Mouse (Mus musculus) cerebellum, postnatal 25 days (tissue): ENCODE data around the gene Tbck.
A peak's percentile ranks its signal among the peaks of the same experiment; 100 is the strongest.

ENCODE experiments used
- DNase-seq, 2 experiments: peaks; one replicate each; pipeline ENCODE4 v3.0.0; 2021; ENCODE audit warnings: mixed read lengths in 2 of 2

The Tbck gene

DNA sequence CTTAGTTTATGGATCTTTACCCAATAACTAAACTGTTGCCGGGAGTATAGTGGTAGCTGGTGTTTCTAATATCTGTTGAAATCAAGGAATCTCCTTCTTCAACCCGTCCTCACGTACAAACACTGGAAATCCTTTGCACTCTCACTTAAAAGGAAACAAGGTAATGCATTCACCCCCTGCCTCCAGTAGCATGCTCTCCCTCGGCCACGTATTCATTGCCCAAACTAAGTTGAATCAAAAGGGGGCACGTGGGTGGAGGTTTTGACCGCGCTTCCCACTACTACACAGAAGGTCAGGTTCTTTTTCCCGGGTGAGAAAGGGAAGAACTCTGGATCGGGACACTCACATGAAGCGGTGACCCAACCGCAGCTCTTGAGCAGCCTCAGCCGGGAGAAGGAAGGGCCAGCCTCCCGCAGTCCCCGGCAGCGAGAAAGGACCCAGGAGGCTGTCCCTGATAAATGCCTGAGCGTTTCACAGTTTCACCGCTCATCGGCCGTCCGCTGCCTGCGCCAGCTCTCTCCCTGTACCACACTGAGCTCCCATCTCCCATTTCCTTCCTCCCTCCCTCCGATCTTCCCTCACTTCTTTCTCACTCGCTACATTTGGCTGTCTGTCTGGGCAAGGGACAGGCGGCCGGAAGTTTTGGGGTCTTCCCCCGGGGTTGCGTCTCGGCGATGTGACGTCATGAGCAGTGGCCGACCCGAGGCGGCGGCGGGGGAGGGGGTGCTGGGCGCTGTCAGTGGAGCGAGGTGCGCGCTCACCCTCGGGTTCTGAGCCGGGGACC, at the start of gene Tbck:
Gene Tbck (plus strand): TSS at position 698 of the 784 bp plus-strand sequence.
- peak; percentile 96 to 98 for DNase-seq

DNA sequence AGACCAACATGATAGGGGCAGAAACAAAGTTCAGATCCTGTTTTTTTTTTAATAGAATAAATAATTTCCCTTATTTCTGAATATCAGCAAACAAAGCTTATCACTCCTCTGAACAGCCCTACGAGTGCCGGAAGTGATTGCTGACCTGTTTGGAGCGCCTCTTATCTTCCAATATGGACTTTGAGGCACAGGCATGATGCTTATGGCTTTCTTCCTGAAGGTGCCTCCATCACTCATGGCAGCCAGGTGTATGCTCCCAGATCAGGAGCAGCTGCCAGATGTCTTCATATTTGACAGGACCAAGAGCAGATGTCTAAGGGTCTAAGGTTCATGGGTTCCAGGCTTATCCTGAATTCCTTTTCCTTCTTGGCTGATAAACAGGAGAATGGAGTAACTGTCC, 46.9 kb upstream of the Tbck start:
- DNase-seq, result no peak

DNA sequence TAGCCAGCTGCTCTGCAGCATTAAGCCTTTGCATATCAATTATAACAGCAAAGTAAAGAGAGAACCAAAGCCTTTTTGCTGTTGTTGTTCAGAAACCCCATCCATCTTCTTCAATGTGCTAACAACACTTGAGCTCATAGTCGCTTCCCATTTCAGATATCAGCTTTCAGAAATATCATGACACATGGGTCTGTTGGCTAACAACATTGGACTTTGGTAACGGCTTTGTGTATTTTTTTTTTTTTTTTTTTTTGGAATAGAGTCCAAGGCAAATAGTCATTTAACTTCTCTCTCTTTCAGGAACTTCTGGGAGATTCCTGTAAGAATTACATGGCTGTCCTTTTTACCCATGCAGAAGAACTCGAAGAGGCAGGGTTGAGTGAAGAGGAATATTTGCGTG, 39.9 kb upstream of the Tbck start:
- no peak for DNase-seq

DNA sequence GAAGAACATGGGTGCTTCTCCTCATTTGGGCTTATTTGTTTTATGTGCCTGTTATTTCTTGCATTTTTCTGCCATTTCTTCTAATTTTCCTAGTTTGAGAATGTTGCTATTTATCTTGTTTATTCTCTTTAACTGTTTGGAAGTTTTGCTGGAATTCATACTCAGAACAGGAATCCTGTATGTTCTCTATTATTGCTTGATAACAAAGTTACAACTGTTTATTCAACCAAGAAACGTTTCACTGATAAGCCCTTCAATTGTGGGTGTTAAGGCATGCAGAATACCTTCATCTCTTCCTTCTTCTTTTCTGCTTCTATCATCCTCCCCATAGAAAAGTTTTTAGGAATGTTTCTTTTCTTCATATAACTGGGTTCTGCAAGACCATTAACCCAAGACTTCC, 37.1 kb upstream of the Tbck start:
- DNase-seq, result no peak

DNA sequence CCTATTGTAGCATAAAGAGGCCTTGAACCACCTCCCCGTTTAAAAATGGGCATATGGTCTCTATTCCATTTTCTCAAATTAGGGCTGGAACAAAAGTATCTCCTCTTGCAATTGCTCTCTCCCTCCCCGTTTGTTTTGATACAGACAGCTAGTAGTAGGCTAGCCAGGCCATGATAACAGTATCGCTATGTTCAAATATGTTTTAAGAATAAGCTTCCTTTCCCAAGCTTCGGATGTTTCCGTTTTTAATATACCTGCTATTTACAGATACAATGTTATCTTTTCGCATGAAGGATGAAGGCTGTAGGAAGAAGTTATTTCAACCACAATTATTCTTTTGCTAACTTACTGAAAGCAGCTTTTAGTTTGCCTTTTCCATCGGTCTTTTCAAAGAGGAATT, 34.6 kb upstream of the Tbck start:
- DNase-seq, result no peak

DNA sequence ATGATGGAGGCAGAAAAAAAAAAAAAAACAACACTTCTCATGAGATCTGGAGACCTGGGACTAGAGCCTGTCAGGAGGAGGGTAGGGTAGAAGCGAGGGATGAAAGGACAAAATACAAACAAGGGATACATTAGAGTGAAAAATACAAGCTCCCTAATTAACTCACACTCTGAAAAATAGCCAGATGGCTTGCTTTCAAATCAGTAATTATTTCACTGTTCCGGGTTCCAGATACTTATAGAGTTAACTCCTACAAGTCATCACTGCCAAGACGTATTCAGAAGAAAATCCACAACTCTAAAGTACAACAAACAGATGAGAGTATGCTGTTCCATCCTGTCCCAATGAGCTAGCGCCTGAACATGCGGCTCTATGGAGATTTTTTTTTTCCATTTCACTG, 33.8 kb upstream of the Tbck start:
- no peak for DNase-seq

DNA sequence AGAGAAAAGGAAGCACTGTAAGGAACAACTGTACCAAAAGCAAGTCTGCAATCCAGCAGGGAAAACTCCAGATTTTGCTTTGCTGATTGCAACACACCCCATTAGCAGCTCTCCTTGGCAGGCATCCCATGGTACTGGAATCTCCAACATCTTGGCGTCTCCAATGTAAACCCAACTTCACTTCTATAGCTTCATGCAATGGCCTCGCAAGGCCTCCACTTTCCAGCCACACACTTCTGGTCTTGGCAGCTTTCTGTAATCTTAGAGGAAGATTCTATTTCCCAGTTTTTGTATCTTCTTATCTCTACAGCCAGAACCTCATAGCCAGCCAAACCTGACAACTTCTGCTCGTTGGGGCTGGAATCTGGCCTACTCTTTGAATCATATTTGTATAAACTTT, 32.2 kb upstream of the Tbck start:
- DNase-seq, result no peak

DNA sequence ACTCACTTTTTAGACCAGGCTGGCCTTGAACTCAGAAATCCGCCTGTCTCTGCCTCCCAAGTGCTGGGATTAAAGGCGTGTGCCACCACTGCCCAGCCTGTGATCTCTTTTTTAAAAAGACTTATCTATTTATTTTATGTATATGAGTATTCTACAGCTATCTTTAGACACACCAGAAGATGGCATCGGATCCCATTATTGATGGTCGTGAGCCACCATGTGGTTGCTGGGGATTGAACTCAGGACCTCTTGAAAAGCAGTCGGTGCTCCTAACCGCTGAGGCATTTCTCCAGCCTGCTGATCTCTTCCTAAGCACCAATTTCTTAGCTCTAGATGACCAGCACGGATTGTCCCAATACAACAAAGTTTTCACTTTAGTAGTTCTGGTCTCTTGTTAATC, 30.0 kb upstream of the Tbck start:
- no peak for DNase-seq

DNA sequence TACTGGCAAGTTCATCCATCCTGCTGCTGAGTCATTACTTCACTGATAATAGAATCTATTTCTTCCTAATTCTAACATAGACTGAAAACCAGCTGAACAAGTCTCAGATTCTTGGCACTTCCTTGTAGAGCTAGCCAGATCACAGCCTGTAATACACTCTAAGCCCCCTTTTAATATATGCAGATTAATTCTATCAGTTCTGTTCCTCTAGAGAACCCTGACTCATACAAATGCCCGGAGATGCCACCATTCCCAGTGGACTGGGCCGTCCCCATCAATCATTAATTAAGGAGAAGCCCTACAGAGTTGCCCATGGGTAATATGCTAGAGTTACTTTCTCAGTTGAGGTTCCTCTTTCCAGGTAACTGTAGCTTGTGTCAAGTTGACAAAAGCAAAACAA, 28.0 kb upstream of the Tbck start:
- DNase-seq, result no peak

DNA sequence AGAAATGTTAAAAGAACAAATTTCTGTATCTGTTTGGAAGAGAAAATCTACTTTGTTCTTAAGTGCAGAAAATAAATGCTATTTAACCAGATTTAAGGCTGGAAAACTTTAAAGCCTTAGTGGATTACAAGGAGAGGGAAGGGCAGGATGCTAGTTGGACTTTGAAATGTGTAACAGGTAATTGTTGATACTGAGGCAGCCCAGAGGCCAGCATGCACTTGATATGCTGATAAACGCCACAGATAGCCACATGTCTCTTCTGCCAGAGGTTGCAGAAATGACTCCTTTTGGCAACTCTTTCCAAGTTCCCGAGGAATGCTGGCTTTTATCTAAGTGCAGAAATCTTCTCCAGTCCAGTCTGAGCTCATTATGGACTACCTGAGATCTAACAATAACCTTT, 6.5 kb upstream of the Tbck start:
- no peak for DNase-seq

DNA sequence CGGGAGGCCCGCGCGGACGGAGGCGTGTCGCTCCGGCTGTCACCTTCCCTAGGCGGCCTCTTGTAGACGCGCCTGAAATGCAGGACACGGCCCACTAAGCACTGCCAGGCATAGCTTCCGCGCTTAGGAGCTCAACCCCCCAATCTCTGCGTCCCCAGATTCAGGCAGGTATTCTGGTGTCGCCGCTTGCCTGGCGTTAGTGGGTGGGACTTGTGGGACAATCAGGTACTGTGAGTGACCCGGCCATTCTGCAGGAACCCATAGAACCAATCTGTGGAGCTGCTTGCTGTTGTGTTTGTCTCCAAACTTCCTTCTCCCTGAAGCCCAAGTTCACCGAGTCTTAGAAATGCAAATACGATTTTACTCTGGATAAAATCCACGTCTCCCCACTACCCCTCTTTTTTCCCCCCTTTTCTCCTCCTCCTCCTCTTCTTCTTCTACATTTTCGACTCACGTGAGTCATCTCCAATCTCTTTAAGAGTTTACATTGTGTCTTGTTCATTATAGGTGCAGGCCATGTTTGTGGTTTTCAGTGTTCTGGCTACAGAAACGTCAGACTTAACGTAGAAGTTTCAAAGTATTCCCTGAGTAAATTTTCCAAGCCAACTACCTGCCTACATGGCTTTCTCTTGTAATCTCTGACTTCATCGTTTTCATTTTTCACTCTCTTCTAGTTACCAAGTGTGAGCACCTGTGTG, 436 bp downstream of the Tbck start, which contains the start of gene Aimp1:
Gene Aimp1 (minus strand): TSS at position 140 of the 698 bp plus-strand sequence.
- DNase-seq, result no peak

DNA sequence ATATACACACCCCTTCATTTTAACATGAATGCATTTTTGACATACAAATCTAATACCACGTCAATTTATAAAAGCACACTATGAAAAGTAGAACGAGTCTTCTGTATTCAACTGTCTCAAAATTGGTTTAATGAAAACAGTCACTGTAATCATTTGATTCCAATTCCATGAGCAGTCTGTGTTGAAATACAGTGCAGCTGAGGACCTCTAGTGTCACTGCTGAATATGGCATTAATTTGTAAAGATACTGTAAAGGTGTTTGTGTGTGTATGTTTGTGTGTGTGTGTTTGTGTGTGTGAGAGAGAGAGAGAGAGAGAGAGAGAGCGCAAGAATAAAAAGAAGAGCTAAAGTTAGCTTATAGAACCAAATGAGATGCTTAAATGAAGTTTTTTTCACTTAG, 17.4 kb downstream of the Tbck start:
- DNase-seq, result peak in 1 of 2 experiments; percentile 10

DNA sequence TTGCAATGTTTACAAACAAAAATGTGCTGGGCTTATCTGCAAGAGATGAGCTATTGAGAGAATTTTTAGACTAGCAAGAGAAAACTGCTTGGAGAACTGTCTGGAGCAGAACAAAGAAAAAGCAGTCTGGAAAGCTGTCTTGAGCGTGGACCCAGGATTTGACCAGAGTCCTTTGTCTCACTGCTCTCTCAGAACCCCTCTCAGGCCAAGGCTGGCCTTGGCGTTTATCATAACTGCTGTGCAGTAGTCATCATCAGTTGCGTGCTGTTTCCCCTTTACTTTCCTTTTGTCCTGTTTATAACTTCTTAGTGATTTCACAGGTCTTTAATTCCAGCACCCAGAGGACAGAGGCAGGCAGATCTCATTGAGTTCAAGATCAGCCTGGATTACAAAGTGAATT, 20.3 kb downstream of the Tbck start:
- DNase-seq, result no peak

DNA sequence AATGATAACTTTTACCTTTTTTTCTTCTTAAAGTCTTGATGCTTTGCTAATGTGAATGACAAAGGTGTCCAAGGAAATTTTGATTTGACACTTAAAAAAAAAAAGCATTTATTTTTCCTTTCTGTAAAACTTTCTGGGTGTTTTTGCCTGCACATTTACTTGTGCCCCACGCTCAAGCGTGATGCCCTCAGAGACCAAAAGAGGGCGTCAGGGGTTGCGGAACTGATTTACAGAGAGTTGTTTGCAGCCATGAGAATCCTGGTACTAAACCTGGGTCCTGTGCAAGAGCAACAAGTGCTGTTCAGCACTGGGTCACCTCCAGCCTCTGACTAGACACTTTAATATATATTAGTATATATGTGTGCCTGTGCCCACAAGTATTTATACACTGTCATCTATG, 23.0 kb downstream of the Tbck start:
- no peak for DNase-seq

DNA sequence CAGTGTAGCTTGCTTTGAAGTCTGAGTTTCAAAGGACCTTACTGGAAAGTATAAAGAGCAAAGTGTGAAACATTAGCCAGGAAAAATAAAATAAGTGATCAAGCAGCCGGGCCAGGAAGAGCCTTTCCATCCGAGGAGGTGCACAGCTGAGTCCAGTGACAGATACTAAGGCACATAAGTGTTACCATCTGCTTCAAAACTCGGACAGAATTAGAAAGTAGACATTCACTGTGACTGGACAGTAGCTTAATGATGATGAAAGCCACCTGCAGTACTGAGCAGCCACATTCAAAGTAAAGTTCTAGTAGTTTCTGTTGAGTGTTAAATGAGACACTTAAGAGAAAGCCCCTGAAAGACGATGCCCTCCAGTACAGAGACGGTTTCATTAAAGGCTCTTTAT, 30.0 kb downstream of the Tbck start:
- DNase-seq, result no peak

DNA sequence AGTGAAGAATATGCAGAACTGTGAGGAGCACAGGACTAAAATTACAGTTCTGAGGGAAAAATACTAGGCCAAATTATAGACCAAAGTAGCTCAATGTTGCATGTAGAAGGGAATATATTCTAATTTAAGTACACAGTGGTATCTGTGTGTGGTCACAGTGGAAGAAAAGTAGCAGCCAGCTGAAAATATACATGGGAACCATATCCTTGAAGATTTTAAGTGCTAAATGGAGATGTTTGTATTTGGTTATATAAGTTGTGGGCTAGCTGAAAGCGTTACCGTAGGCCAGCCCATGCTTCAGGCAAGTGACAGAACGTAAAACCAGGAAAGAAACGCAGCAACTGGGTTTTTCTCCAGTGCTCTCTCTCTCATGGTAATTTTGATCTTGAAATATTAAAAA, 33.4 kb downstream of the Tbck start:
- DNase-seq, result no peak

DNA sequence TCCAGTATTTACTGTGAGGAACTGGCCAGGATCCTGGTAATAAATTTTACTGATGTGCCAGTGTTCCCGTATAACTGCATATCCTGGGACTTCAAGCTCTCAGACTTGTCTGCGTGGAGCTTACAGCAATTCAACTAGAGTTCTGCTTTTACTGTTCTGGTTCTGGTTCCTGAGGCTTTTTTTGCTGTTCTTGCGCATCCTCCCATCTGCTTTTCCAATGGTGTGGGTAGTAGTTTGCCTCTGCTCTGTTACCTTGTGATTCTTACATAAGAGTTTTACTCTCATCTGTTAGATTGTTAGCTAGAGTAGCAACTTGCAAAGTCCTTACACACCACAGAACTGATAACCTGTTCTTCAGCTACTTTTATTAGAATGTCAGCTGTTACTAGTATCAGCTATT, 40.4 kb downstream of the Tbck start:
- no peak for DNase-seq

DNA sequence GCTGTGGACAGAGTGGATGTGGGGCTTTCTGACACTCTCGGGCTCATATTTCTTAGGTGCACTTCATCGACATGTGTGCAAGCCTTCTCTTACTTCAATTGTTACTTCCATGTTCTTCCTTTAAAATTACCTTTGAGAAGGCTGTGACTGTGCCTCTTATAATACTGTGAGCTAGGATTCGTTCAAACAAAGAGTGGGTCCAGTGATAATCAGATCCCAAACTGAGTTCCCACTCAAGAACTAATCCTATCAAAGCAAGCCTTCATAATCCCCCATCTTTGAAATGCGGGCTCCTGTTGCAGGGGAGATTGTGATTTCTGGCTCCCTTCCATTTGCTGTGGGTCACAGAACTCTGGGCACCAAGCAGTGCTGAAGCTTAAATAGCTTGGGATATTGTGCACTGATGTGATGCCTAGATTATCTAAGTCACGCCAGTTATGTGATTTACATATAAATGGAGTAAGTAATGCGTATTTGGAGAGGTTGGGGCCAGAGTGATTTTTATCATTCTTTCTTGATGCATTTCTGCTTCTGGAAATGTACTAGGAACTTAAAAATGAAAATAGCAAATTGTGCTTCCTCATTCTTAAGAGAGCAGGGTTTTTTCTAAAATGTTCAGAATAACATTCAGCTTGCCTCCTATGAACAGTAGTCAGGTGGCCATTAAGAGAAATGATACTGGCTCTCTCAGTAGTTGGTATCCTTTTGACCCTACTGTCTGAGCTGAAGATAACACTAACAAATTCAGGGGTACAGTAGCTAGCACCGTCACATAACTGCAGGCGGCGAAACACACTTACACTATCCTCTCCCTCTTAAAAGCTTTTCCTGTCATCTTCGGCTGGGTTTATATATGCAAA, 60.6 kb downstream of the Tbck start:
- no peak for DNase-seq

DNA sequence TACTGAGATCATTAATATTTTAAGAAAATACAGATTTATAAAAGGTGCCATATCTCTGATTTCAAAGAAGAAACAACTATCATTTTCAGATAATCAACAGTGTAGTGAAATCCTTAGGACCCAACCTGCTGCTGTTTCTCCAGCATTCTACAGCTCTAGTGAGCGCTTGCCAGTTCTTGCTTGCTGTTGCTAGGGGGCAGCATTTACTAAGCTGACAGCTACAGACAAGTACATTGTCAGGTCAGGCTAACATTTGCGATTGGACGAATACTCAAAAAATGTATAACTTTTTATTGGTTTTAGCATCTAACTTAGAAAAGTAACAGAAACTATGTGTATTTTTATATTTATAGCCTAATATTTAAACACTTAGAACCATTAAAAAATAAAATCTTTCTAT, 63.1 kb downstream of the Tbck start:
- DNase-seq, result peak; percentile 22 to 64

DNA sequence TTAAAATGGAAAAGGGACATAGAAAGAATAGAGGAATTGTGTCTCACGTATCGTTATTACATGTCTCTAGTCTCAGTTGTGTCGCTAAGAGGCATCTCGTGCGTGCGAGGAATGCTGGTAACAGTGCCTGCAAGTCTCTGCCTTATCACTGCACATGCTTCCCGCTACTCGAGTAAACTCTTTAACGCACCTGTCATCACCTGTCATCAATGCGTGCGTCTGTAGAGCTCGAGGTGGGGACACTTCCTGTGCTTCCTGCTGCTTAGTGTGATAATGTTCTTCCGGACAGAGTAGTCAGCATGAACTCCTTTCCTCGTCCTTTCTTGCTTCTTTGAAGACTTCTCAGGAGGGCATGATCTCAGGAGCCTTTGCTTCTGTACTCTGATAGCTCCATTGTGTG, 63.8 kb downstream of the Tbck start:
- DNase-seq, result no peak

DNA sequence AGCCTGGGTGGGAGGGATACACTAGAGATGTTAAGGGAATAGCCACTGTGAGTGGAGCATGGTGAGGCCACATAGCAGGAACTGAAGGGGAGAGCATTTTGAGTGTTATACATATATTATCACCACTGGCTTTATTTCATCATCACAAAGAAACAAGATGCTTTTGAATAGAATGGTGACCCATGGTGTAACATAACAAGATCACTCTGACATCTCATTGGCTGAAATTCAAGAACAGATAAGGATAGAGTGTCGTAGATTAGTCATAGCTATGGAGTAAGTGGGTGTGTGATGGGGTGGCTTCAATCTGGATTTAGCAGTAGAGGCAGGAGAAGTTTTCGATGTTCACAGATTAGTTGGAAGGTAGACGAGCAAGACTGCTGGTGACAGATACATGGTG, 64.8 kb downstream of the Tbck start:
- DNase-seq, result no peak

DNA sequence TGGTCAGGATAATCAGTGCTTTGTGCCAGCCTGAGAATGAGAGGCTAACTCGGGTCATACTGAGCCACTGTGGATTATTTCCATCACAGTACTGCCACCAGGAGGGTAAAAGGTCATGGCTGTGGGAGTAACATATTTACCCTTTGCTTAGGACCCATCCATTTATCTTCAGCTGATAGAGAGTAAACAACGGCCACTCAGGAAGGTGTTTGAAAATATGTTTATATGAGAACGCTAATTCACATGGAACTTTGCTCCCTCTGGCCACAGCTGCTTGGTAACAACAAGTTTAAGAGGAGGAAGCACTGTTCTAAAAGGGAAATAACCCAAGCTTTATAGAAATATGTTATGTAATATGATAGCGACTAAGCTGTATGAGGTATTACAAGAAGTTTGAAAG, 68.8 kb downstream of the Tbck start:
- DNase-seq, result no peak

DNA sequence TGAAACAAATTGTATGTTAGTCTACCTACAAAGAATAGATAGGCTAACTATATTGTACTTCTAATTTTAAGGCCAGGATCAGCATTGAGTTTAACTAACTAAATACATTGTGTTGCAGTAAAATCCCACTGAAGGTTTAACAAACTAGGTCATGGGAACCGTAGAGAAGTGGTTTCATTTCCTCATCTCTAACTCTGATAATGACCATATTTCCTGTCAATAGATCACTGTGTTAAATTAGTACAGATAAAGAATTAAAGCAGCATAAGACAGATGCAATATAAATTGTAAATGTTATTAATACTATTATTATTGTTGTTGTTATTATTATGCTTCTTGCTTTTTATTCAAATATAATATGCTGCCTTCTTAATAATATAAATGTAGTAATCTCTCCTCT, 72.3 kb downstream of the Tbck start:
- no peak for DNase-seq
